Mouse (Mus musculus) cerebellum, adult 8-10 months (tissue): ENCODE measurements at regions not wholly inside any gene's neighbourhood (a gene's known extent, or its start where the extent isn't known, plus 50 kb on each side); places are given as distances from the start of the nearest gene placed in this dataset.
A peak's percentile ranks its signal among the peaks of the same experiment; 100 is the strongest.
"Not testable (repeated sequence)": the region's sequence is repeated elsewhere in the genome, so short reads cannot be mapped to it uniquely, and the experiment has no call there.

ENCODE experiments used
- DNase-seq: peaks from one replicate; pipeline ENCODE4 v3.0.0; 2022

DNA sequence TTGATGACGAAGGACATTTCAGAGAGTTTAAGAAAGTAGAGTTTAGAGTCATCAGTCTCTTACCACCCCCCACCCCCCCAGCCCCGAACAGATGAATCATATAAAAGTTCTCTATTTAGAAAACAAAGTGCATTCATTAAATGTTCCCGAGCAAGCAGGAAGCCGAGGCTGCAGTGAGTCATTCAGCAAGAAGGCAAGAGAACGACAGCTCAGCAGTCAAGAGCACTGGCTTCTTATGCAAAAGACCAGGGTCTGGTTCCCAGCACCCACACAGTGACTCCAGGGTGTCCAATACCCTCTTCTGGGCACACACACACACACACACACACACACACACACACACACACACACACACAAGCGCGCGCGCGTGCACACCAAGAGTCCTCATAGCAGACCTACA, 107.0 kb upstream of the Spata13 start:
- no peak for DNase-seq

- DNase-seq, result no peak
Observed at GRCm38 (mm10) chr14:60527951-60528350, 105.8 kb upstream of the Spata13 start.

GRCm38 (mm10) chr14:60528520-60528919, 105.3 kb upstream of the Spata13 start:
- DNase-seq, result no peak

DNA sequence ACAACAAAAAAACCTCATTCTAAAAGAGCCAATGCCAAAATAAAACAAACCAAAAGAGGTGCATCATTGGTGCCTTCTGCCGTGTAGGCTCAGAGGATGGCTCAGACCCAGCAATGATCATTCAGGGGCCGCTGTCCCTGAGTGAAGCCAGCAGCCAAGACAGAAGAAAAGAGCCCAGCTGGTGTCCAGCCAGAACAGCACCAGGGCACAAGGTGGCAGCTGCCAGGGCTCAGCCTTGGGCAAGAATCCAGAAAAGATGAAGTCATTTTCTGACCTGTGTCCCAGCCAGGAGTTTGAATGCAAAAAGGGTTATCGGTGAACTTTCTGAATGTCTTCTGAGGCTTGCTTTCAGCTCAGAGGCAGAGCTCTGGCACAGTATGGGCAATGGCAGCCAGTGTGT, 104.8 kb upstream of the Spata13 start:
- peak; percentile 68 for DNase-seq

GRCm38 (mm10) chr14:60529646-60530347, 104.0 kb upstream of the Spata13 start:
- DNase-seq, result no peak

GRCm38 (mm10) chr14:60530348-60530711, 103.5 kb upstream of the Spata13 start:
- DNase-seq, result no peak

GRCm38 (mm10) chr14:60530973-60531372, 102.8 kb upstream of the Spata13 start:
- no peak for DNase-seq

DNA sequence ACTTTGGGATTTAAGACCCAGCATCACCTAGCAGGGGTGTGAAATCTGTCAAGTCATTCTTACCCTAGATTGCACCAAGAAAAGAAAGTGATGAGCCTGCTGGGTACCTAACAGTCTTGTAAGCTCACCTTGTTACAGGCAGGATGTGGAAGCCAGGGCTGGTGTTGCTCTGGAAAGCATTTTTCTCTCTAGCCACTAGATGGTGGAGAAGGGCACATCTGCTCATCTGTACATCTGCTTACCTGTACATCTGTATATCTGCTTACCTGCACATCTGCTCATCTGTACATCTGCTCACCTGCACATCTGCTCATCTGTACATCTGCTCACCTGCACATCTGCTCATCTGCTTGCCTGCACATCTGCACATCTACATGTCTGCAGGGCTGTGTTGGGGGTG, 102.0 kb upstream of the Spata13 start:
- DNase-seq, result no peak

DNA sequence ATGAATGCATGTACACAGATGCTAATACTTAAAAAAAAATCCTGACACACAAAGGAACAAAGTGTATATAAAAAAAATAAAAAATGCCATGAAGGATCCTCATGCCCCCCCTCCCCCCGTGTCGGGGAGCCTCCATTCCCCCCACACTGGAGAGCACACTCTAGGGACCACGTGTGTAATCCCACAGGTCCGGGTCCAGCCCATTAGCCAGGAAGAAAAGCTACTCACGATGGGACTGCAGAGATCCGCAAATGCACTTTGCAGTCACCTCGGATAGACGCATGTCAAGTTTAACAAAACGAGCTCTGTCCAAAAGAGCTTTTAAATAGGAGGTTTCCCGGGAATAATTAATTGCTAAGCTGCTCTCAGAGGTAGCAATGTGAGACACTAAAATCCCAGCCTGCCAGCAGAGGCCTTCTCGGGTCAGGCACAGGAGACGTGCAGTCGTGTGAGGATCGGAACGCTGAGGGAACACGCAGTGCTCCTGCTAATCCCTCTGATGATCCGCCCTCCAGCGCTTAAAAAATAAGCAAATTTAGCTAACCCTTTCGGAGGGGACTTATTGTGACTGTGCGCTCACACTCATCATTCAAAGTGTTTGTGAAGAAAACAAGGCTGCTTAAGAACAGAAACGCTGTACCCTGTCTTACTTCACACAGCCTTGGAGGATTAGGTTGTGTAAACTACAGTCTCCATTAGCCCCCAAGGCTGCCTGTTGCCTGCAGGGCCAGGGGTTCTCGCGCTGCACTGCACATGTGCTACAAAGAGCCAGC, 100.2 kb upstream of the Spata13 start:
- no peak for DNase-seq

GRCm38 (mm10) chr14:60539040-60539439, 94.8 kb upstream of the Spata13 start:
- DNase-seq, result no peak

GRCm38 (mm10) chr14:60540111-60540510, 93.7 kb upstream of the Spata13 start:
- DNase-seq, result no peak

DNA sequence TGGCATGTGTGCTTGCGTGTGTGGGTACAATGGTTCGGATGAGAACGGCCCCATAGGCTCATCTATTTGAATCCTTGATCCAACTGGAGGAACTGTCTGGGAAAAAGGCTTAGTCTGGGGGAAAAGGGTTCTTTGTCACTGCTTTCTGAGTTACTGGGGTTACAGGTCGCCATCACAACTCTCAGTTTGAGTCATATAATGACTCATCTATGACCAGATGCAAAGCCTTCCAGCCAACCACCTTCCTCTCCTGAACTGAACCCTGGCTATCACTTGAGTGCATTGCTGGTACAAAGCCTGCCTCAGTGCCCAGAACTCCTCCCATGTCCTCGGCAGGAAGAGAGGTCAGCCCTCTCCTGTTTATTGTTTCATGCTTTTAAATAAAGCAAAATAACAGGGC, 92.2 kb upstream of the Spata13 start:
- no peak for DNase-seq

DNA sequence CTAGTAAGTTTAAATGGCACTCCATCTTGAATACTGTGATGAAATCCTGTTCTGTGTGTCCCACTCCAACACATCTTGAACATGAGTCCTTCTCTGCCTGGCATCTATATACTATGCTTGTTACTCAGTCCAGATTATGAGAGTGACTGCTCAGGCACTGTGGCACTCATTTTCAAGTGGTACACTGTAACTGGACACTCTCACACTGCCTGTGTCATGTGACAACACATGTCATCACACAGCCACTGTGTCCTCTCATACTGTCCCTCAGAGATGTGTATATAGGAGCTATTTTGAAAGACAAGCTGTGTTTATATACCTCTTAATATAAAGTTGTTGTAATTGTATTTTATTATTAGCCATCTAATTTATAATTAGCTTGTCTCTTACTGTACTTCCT, 89.0 kb upstream of the Spata13 start:
- DNase-seq, result no peak

DNA sequence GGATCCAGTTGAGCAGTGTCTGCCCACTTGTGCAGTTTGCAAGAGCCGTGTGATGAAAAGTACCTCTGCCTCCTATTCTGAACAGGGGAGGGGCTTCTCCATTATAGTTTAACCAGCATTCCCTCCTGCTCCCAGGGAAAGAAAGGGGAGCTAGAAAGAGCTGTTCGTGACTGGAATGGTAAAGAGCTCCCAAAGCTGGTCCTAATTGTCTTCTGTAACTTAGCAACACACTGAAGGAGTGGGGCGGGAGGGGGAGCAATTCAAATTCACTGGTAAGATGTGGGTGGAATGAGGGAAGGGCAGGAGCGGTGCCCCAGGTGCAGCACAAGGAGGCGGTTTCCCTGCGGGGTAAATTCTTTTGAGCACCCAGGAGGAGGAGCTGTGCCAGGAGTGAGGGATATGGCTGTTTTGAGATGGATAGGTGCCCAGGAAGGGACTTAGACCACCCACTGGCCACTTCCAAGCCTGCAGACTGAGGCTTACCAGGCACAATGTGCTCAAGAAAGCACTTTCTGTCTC, 79.5 kb upstream of the Spata13 start:
- DNase-seq, result peak; percentile 5

- DNase-seq, result no peak
Observed at GRCm38 (mm10) chr14:60556541-60556940, 77.3 kb upstream of the Spata13 start.

GRCm38 (mm10) chr14:60557020-60557419, 76.8 kb upstream of the Spata13 start:
- no peak for DNase-seq

DNA sequence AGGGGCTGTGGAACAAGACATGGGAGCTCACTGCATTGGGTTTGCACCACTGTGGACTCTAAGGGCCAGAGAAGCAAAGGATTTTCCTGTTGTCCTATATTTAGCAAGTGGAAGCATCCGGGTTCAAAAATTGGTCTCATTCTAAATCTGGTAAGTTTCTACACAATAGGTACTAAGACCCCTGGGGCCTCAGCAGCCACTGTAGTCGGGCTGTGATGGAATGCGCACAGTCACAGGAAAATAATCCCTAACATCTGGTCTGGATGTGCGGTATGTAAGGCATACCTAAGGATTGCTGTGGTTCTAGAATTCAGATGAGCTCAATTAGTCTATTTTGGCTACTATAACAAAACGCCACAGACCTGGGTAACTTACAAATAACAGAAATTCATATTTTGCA, 74.4 kb upstream of the Spata13 start:
- no peak for DNase-seq

- no peak for DNase-seq
Observed at GRCm38 (mm10) chr14:60559826-60560529, 73.8 kb upstream of the Spata13 start.

DNA sequence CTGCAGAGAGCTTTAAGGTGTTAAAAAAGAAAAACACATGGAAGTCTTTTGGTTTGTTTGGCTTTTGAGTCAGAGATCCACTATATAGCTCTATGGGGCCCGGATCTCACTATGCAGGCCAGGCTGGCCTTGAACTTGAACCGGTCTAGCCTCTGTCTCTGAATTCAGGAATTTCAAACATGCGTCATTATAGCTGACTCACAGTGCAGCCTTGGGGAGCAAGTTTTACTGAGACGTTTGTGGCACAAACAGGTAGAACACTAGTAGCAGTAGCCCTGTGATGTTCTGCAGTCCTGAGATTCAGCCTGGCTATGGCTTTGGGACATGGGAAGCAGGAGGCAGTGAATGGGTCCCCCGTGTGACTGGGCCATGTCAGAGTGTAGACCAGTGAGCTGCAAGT, 57.5 kb upstream of the Spata13 start:
- no peak for DNase-seq

- DNase-seq, result not testable (repeated sequence)
Observed at GRCm38 (mm10) chr14:60580131-60580530, 53.7 kb upstream of the Spata13 start.
